Comparison of ENCODE assay signal across 8 mouse cellular contexts in genomic region chr16:16302369-16303137, GRCm38 (mm10). TPM values are rescaled to one million over a fixed set of nuclear protein-coding genes. Genes with fewer than 3 reads are reported as not detected.
A peak's percentile ranks its signal among the peaks of the same experiment; 100 is the strongest.
DNase-seq lines count a peak whose midpoint lies in the region; ATAC-seq and TF ChIP-seq lines count a peak whose summit lies in the region.

Yars2 (plus strand) TSS chr16:16302965.

- intact Hi-C loops in heart, postnatal 10 days (cut with DNase I), result loop anchor here (5.0 kb wide), 5 partner anchors 55 to 1595 kb away; partner anchors contain the start of gene Dnm1l

- no peaks in the 10 kb centered on the region for H3K27me3 ChIP-seq in E14TG2a.4 (ENCODE audit: insufficient read depth, low read length)
- no peaks in the 10 kb centered on the region for H3K27me3 ChIP-seq in forebrain, embryonic 13.5 days
- H3K27me3 ChIP-seq in liver, postnatal 0 days (ENCODE audit: insufficient read depth, low read length), result no peaks in the 10 kb centered on the region
- H3K27me3 ChIP-seq in neural tube, embryonic 14.5 days (ENCODE audit: control insufficient read depth, insufficient read depth, low read length), result no peaks in the 10 kb centered on the region

- H3K4me1 ChIP-seq in E14TG2a.4 (replicated peaks; ENCODE audit: low read depth, low read length), result peaks cover 34% of the 10 kb centered on the region
- peaks cover 21% of the 10 kb centered on the region for H3K4me1 ChIP-seq in forebrain, embryonic 13.5 days
- H3K4me1 ChIP-seq in liver, postnatal 0 days (ENCODE audit: insufficient read depth), result peaks cover 4% of the 10 kb centered on the region
- H3K4me1 ChIP-seq in neural tube, embryonic 14.5 days (ENCODE audit: control insufficient read depth, insufficient read depth, low read length), result peaks cover 11% of the 10 kb centered on the region

- H3K4me3 ChIP-seq in E14TG2a.4 (replicated peaks; ENCODE audit: low read length), result peak within 1 kb of the TSS; percentile 98
- H3K4me3 ChIP-seq in forebrain, embryonic 13.5 days, result peak within 1 kb of the TSS; percentile 70
- peak within 1 kb of the TSS; percentile 84 for H3K4me3 ChIP-seq in liver, postnatal 0 days (ENCODE audit: low read depth, low read length)
- H3K4me3 ChIP-seq in neural tube, embryonic 14.5 days (ENCODE audit: low read depth, low read length), result peak within 1 kb of the TSS; percentile 92

- TF ChIP-seq EP300 in liver, postnatal 0 days (IDR thresholded peaks at IDR 0.05; ENCODE audit: low read depth), result no peak

- DNase-seq in c-Kit-positive CD71-positive TER-119-positive erythroid progenitor cells, embryonic 14.5 days (ENCODE audit: low spot score), result peak; percentile 79
- peak; percentile 93 for DNase-seq in heart, postnatal 10 days
- DNase-seq in large intestine, adult 2 months (ENCODE audit: low read depth, low spot score), result peak; percentile 74
- peak; percentile 90 for DNase-seq in liver, postnatal 0 days
- peak; percentile 89 for DNase-seq in testis, postnatal 10 days (ENCODE audit: low spot score)

- peak within 1 kb of the TSS; percentile 90 for H3K4me2 ChIP-seq in forebrain, embryonic 13.5 days
- H3K4me2 ChIP-seq in liver, postnatal 0 days (ENCODE audit: low read depth, low read length), result peak within 1 kb of the TSS; percentile 92
- H3K4me2 ChIP-seq in neural tube, embryonic 14.5 days (ENCODE audit: low read depth, low read length), result peak within 1 kb of the TSS; percentile 86

- H3K9ac ChIP-seq in forebrain, embryonic 13.5 days, result peak within 1 kb of the TSS; percentile 83
- peak within 1 kb of the TSS; percentile 82 for H3K9ac ChIP-seq in liver, postnatal 0 days (replicated peaks)
- H3K9ac ChIP-seq in neural tube, embryonic 14.5 days (replicated peaks; ENCODE audit: low read depth, low read length), result peak within 1 kb of the TSS; percentile 72

- peaks cover 33% of the 10 kb centered on the region for H3K36me3 ChIP-seq in E14TG2a.4 (ENCODE audit: insufficient read depth, low read length)
- H3K36me3 ChIP-seq in forebrain, embryonic 13.5 days (ENCODE audit: poor library complexity, severe bottlenecking), result peaks cover 16% of the 10 kb centered on the region
- peaks cover 11% of the 10 kb centered on the region for H3K36me3 ChIP-seq in liver, postnatal 0 days (replicated peaks; ENCODE audit: insufficient read depth, low read length)
- peaks cover 8% of the 10 kb centered on the region; the same call in 1 of the 2 replicates for H3K36me3 ChIP-seq in neural tube, embryonic 14.5 days (ENCODE audit: control insufficient read depth, insufficient read depth, low read length)

- H3K9me3 ChIP-seq in E14TG2a.4 (ENCODE audit: low read length), result no peaks in the 10 kb centered on the region
- no peaks in the 10 kb centered on the region for H3K9me3 ChIP-seq in forebrain, embryonic 13.5 days (replicated peaks)
- H3K9me3 ChIP-seq in liver, postnatal 0 days (ENCODE audit: low read length), result no peaks in the 10 kb centered on the region
- no peaks in the 10 kb centered on the region for H3K9me3 ChIP-seq in neural tube, embryonic 14.5 days (ENCODE audit: control insufficient read depth, low read length)

- WGBS in forebrain, embryonic 13.5 days, result 0% methylated on average over 48 of the region's 50 CpGs
- under 1% methylated on average over 50 of the region's 50 CpGs for WGBS in large intestine, adult 2 months
- WGBS in liver, postnatal 0 days (ENCODE audit: insufficient replicate concordance), result under 1% methylated on average over 46 of the region's 50 CpGs
- under 1% methylated on average over 50 of the region's 50 CpGs for WGBS in neural tube, embryonic 14.5 days

- ATAC-seq in forebrain, embryonic 13.5 days, result peak; percentile 99
- ATAC-seq in liver, postnatal 0 days, result peak; percentile 98
- peak; percentile 99 for ATAC-seq in neural tube, embryonic 14.5 days (ENCODE audit: low read depth)

- H3K27ac ChIP-seq in forebrain, embryonic 13.5 days, result peak within 1 kb of the TSS; percentile 89
- peak within 1 kb of the TSS; percentile 91 for H3K27ac ChIP-seq in liver, postnatal 0 days (ENCODE audit: low read depth)
- H3K27ac ChIP-seq in neural tube, embryonic 14.5 days (ENCODE audit: low read depth, low read length), result peak within 1 kb of the TSS; percentile 95

- TF ChIP-seq CTCF in E14TG2a.4 (conservative IDR thresholded peaks at IDR 0.05; ENCODE audit: low read length), result no peak; the same call in 1 of the 2 replicates
- TF ChIP-seq CTCF in liver, postnatal 0 days (IDR thresholded peaks at IDR 0.05; ENCODE audit: low read depth), result peak; percentile 89

RNA-seq across cellular contexts. Expression of gene Yars2, which starts in this region (rescaled TPM):
- polyA plus RNA-seq in forebrain, embryonic 13.5 days (2015; fragmentation: Nextera tagmentation; extraction: Ambion mirVana), result 28.8 and 30.3 TPM in 2 replicates
- total RNA-seq in heart, postnatal 10 days (2021), result 10 to 100 TPM; 25.0 to 28.6 TPM
- polyA plus RNA-seq in large intestine, adult 2 months (2012; rRNA removed), result 18.2 and 19.7 TPM in 2 replicates
- polyA plus RNA-seq in liver, postnatal 0 days (2015; fragmentation: Nextera tagmentation; extraction: Ambion mirVana), result 17.8 and 18.7 TPM in 2 replicates
- polyA plus RNA-seq in neural tube, embryonic 14.5 days (2014; fragmentation: Nextera tagmentation; extraction: Ambion mirVana), result 27.0 and 30.5 TPM in 2 replicates

Comparison
In these comparisons a context has a peak if more than half of its experiments do, and no peak if none do; other contexts are left out.
1. Peak in every context shown above with its lines: DNase-seq, ATAC-seq, H3K4me3 ChIP-seq and H3K27ac ChIP-seq.